ENCODE assay signal across 8 mouse cellular contexts in genomic region chr8:71214266-71214665, GRCm38 (mm10). TPM values are rescaled to one million over a fixed set of nuclear protein-coding genes. Genes with fewer than 3 reads are reported as not detected.
DNase-seq lines count a peak whose midpoint lies in the region; ATAC-seq and TF ChIP-seq lines count a peak whose summit lies in the region.
"Not testable (repeated sequence)": the region's sequence is repeated elsewhere in the genome, so short reads cannot be mapped to it uniquely, and the experiment has no call there.

No protein-coding gene starts in this region.

- DNase-seq in midbrain, postnatal 0 days (ENCODE audit: low spot score): not testable (repeated sequence)

- 93% methylated on average over 4 of the region's 5 CpGs for WGBS in embryonic facial prominence, embryonic 12.5 days
- WGBS in hindbrain, embryonic 13.5 days: 83% methylated on average over 4 of the region's 5 CpGs
- WGBS in limb, embryonic 13.5 days: 84% methylated on average over 4 of the region's 5 CpGs
- WGBS in lung, embryonic 16.5 days: 74% methylated on average over 3 of the region's 5 CpGs
- 70% methylated on average over 3 of the region's 5 CpGs for whole genome bisulfite sequencing in midbrain, postnatal 0 days
- WGBS in stomach, embryonic 16.5 days: 80% methylated on average over 3 of the region's 5 CpGs

- not testable (repeated sequence) for H3K27me3 ChIP-seq in embryonic facial prominence, embryonic 12.5 days; hindbrain, embryonic 13.5 days; limb, embryonic 13.5 days; lung, embryonic 16.5 days (ENCODE audit: control insufficient read depth, insufficient read depth, low read depth, low read length); midbrain, postnatal 0 days (ENCODE audit: insufficient read depth, low read length); stomach, embryonic 16.5 days (ENCODE audit: control insufficient read depth, insufficient read depth, low read length)

- H3K4me1 ChIP-seq in embryonic facial prominence, embryonic 12.5 days; hindbrain, embryonic 13.5 days (replicated peaks); limb, embryonic 13.5 days; lung, embryonic 16.5 days (replicated peaks; ENCODE audit: control insufficient read depth, insufficient read depth, low read length); midbrain, postnatal 0 days (ENCODE audit: insufficient read depth, low read length); stomach, embryonic 16.5 days (ENCODE audit: control insufficient read depth, insufficient read depth, low read length): not testable (repeated sequence)

- H3K4me2 ChIP-seq in embryonic facial prominence, embryonic 12.5 days (replicated peaks); hindbrain, embryonic 13.5 days; limb, embryonic 13.5 days (replicated peaks); lung, embryonic 16.5 days (ENCODE audit: low read depth, low read length); midbrain, postnatal 0 days (ENCODE audit: low read depth, low read length, poor library complexity, severe bottlenecking); stomach, embryonic 16.5 days (ENCODE audit: low read depth, low read length): not testable (repeated sequence)

- H3K9me3 ChIP-seq in embryonic facial prominence, embryonic 12.5 days; hindbrain, embryonic 13.5 days; limb, embryonic 13.5 days; lung, embryonic 16.5 days (ENCODE audit: control insufficient read depth, low read length); midbrain, postnatal 0 days (ENCODE audit: low read length); stomach, embryonic 16.5 days (replicated peaks; ENCODE audit: control insufficient read depth, low read length): not testable (repeated sequence)

- not testable (repeated sequence) for H3K4me3 ChIP-seq in embryonic facial prominence, embryonic 12.5 days; hindbrain, embryonic 13.5 days; limb, embryonic 13.5 days; lung, embryonic 16.5 days (ENCODE audit: low read length); midbrain, postnatal 0 days (ENCODE audit: low read depth, low read length); stomach, embryonic 16.5 days (replicated peaks; ENCODE audit: low read length)

- H3K9ac ChIP-seq in embryonic facial prominence, embryonic 12.5 days; hindbrain, embryonic 13.5 days; limb, embryonic 13.5 days; lung, embryonic 16.5 days (ENCODE audit: low read length); midbrain, postnatal 0 days (replicated peaks; ENCODE audit: low read length, poor library complexity, severe bottlenecking); stomach, embryonic 16.5 days (ENCODE audit: low read length): not testable (repeated sequence)

- peak; percentile 10; the same call in 1 of the 2 replicates for ATAC-seq in embryonic facial prominence, embryonic 12.5 days (ENCODE audit: insufficient number of reproducible peaks, insufficient read depth, low FRiP score, low TSS enrichment)
- ATAC-seq in granulocyte monocyte progenitor cell, adult 5-6 weeks (replicated peaks; ENCODE audit: poor library complexity, severe bottlenecking): peak; percentile 17; the same call in 1 of the 2 replicates
- 0 out of 2 replicates have a peak, but pooled peaks have one; percentile 17 for ATAC-seq in hindbrain, embryonic 13.5 days (ENCODE audit: low FRiP score)
- peak; percentile 15; the same call in 1 of the 2 replicates for ATAC-seq in limb, embryonic 13.5 days (ENCODE audit: low FRiP score, low read depth)
- peak; percentile 36 for ATAC-seq in lung, embryonic 16.5 days (ENCODE audit: low read depth)
- ATAC-seq in megakaryocyte progenitor cell, adult 5-6 weeks (replicated peaks; ENCODE audit: poor library complexity): 0 out of 2 replicates have a peak, but pooled peaks have one; percentile 23
- ATAC-seq in midbrain, postnatal 0 days (ENCODE audit: low FRiP score): peak; percentile 23; the same call in 1 of the 2 replicates
- 0 out of 2 replicates have a peak, but pooled peaks have one; percentile 25 for ATAC-seq in stomach, embryonic 16.5 days (ENCODE audit: insufficient read depth, low FRiP score)

- not testable (repeated sequence) for H3K36me3 ChIP-seq in embryonic facial prominence, embryonic 12.5 days; hindbrain, embryonic 13.5 days; limb, embryonic 13.5 days; lung, embryonic 16.5 days (ENCODE audit: control insufficient read depth, insufficient read depth, low read length); midbrain, postnatal 0 days (ENCODE audit: insufficient read depth, low read length); stomach, embryonic 16.5 days (ENCODE audit: control insufficient read depth, insufficient read depth, low read length)

- not testable (repeated sequence) for TF ChIP-seq CTCF in midbrain, postnatal 0 days (IDR thresholded peaks at IDR 0.05)

- H3K27ac ChIP-seq in embryonic facial prominence, embryonic 12.5 days; hindbrain, embryonic 13.5 days; limb, embryonic 13.5 days; lung, embryonic 16.5 days (ENCODE audit: low read length); midbrain, postnatal 0 days (ENCODE audit: low read depth, low read length); stomach, embryonic 16.5 days (ENCODE audit: low read length): not testable (repeated sequence)

RNA-seq across cellular contexts. Expression of gene Myo9b, which starts 58.2 kb away (rescaled TPM):
- polyA plus RNA-seq in embryonic facial prominence, embryonic 12.5 days (2016; fragmentation: Nextera tagmentation; extraction: Ambion mirVana): 32.8 and 34.0 TPM in 2 replicates
- 35.5 and 51.5 TPM in 2 replicates for total RNA-seq in granulocyte monocyte progenitor cell, adult 5-6 weeks (2014; fragmentation: Nextera tagmentation)
- 34.8 and 38.6 TPM in 2 replicates for total RNA-seq in granulocyte monocyte progenitor cell, adult 5-6 weeks (2017)
- polyA plus RNA-seq in hindbrain, embryonic 13.5 days (2015; fragmentation: Nextera tagmentation; extraction: Ambion mirVana): 16.4 and 18.5 TPM in 2 replicates
- 24.9 and 27.2 TPM in 2 replicates for polyA plus RNA-seq in limb, embryonic 13.5 days (2015; fragmentation: Nextera tagmentation; extraction: Ambion mirVana)
- polyA plus RNA-seq in lung, embryonic 16.5 days (2015; fragmentation: Nextera tagmentation; extraction: Ambion mirVana): 20.3 and 21.2 TPM in 2 replicates
- 29.4 and 30.4 TPM in 2 replicates for total RNA-seq in megakaryocyte progenitor cell, adult 5-6 weeks (2015)
- total RNA-seq in megakaryocyte progenitor cell, adult 5-6 weeks (2017): 37.6 and 48.7 TPM in 2 replicates
- 32.3 and 58.1 TPM in 2 replicates for total RNA-seq in midbrain, postnatal 0 days (2014; rRNA removed)
- 6.9 and 7.6 TPM in 2 replicates for polyA plus RNA-seq in midbrain, postnatal 0 days (2015; fragmentation: Nextera tagmentation; extraction: Ambion mirVana)
- polyA plus RNA-seq in stomach, embryonic 16.5 days (2015; fragmentation: Nextera tagmentation; extraction: Ambion mirVana): 18.7 and 19.1 TPM in 2 replicates

RNA-seq across cellular contexts. Expression of gene Haus8, which starts 58.5 kb away (rescaled TPM):
- polyA plus RNA-seq in embryonic facial prominence, embryonic 12.5 days (2016; fragmentation: Nextera tagmentation; extraction: Ambion mirVana): 54.6 and 60.4 TPM in 2 replicates
- 17.7 and 36.8 TPM in 2 replicates for total RNA-seq in granulocyte monocyte progenitor cell, adult 5-6 weeks (2014; fragmentation: Nextera tagmentation)
- 55.1 and 56.2 TPM in 2 replicates for total RNA-seq in granulocyte monocyte progenitor cell, adult 5-6 weeks (2017)
- 58.2 and 58.7 TPM in 2 replicates for polyA plus RNA-seq in hindbrain, embryonic 13.5 days (2015; fragmentation: Nextera tagmentation; extraction: Ambion mirVana)
- 58.2 and 58.3 TPM in 2 replicates for polyA plus RNA-seq in limb, embryonic 13.5 days (2015; fragmentation: Nextera tagmentation; extraction: Ambion mirVana)
- 58.6 and 67.2 TPM in 2 replicates for polyA plus RNA-seq in lung, embryonic 16.5 days (2015; fragmentation: Nextera tagmentation; extraction: Ambion mirVana)
- total RNA-seq in megakaryocyte progenitor cell, adult 5-6 weeks (2015): 24.9 and 25.4 TPM in 2 replicates
- total RNA-seq in megakaryocyte progenitor cell, adult 5-6 weeks (2017): 62.8 and 66.7 TPM in 2 replicates
- total RNA-seq in midbrain, postnatal 0 days (2014; rRNA removed): 26.2 and 27.8 TPM in 2 replicates
- 46.2 and 49.6 TPM in 2 replicates for polyA plus RNA-seq in midbrain, postnatal 0 days (2015; fragmentation: Nextera tagmentation; extraction: Ambion mirVana)
- polyA plus RNA-seq in stomach, embryonic 16.5 days (2015; fragmentation: Nextera tagmentation; extraction: Ambion mirVana): 46.4 and 55.4 TPM in 2 replicates
